Mouse (Mus musculus): ENCODE results near the gene Gdf10. TPM values are rescaled to one million over a fixed set of nuclear protein-coding genes. Genes with fewer than 3 reads are reported as not detected.
A peak's percentile ranks its signal among the peaks of the same experiment; 100 is the strongest.

Gdf10 gene
- total RNA-seq, 2 experiments from 2014 or later = 4.1 to 5.0 TPM

DNA sequence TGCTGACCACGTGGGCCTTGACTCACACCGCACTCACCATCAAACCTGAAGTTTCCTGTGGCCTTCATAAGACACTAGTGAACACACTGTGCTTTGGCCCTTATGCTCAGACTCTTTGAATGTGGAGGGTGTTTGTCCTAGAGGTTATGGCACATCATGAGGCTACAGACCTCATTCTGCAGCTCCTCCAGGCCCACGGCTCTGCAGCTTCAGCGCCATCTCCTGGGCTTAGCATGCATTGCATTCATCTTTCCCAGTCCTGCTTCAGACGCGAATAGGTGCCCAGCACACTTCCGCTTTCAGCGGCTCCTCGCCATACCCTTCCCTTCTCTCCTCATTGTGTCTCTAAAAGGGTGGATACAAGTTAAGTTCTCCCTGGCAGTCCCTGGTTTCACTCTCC lies 15.7 kb downstream of the Gdf10 start:
- peak; percentile 76 for DNase-seq

DNA sequence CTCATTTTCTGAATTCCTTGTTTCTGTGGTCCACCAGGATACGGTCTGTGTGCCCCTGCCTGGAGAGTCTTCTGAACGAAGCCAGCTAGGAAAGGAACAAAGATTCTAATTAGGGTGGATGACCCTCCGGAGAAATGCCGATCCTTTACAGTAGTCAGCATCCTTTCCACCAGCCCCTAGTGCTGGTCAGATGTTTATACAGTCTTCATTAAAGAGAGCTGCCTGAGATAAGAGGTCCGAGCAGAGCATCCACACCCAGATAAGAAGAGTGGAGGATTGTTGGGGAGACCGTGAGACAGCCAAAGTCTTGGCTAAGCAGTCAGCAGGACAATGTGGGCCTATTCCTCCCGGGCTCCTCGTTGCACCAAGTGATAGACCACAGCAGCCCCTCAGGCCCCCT lies 17.4 kb downstream of the Gdf10 start, which contains the start of gene Gdf2:
Gdf2 (plus strand) TSS at position 301 of the 400 bp plus-strand sequence.
- no peak for DNase-seq

DNA sequence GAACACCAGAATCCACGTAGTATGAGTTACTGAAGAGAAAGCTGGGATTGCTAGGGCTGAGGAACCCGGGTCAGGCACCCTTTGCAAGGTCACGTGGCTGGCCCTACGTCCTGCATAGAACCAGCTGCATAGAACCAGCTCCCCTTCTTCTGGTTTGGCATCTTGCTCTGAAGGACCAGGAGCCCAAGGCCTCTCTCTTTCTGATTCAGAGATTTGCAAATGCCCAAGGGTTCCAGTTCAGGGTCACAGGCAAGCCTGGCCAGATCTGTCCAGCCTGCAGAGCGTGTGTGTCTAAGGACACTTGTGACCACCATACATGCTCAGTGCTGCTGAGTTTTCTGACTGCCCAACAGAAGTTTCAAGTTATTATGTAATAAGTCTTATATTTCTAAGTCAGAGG lies 18.8 kb downstream of the Gdf10 start:
- DNase-seq = no peak

DNA sequence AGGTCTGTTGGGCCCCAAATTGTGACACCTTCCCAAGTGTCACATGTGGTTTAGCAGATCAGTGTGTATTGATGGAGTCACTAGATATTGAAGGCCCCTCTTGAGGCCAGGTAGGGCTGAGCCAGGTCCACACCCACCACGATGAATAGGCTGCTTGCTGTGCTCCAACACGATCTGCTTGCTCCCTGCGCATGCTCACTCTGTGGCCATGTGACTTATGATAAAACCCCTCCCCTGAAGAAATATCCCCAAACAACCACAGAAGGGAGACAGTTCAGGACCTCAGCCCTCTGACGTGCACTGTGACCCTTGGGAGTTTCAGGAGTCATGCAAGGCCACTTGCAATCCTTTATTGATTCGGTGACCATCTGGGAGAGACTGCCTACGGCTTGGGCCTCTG lies 22.7 kb downstream of the Gdf10 start:
- DNase-seq = no peak

DNA sequence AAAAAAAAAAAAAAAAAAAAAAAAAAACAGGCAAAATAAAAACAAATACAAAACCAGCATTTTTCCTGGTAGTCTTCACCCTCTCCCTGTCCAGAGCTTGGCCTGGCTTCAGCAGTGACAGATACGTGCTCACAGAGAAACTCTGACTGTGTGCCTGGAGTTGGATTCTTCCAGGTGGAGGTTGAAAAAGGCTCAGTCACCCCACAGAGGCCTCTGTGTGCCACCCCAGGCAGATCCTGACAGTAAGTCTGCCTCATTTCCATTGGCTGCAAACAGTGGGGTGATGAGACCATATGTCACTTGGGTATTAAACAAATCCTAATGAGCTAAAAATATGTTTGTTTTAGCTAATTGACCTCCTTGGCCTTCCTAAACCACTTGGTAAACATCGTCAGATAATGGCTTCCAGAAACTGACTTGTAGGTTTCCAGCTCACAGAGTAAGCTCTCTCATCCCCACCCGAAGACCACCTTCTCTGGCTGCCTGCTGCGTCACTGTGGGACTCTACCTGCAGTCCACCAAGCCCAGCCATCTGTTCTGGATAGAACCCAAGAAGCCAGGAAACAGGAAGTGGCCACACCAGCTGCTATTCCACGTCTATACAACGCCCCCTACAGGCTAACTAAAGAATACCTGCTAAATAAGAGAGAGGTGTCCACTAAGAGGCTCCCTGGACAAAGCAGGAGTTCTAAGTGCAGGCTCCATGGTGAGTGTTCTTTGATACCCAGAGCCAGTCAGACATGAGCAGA lies 29.0 kb downstream of the Gdf10 start:
- no peak for DNase-seq

DNA sequence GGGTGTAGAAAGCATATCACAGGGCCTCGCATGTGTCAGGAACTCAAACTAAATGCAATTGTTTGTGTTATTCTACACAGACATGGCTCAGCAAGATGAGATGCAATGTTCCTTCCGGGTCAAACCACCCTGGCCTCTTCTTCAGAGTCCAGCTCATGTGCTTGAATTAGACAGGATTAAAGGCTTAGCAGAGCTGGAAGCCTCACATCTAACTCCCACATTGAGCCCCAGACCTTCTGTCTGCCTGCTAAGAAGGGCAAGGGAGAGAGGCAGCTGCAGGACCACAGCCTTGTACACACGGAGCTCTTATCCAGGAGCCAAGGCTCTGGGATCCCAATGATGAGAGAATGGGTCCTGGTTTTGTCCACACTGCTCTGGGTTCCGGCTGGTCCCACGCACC lies 30.4 kb downstream of the Gdf10 start, which contains the start of gene Rbp3:
Rbp3 (plus strand) TSS at position 243 of the 400 bp plus-strand sequence.
- DNase-seq = no peak

DNA sequence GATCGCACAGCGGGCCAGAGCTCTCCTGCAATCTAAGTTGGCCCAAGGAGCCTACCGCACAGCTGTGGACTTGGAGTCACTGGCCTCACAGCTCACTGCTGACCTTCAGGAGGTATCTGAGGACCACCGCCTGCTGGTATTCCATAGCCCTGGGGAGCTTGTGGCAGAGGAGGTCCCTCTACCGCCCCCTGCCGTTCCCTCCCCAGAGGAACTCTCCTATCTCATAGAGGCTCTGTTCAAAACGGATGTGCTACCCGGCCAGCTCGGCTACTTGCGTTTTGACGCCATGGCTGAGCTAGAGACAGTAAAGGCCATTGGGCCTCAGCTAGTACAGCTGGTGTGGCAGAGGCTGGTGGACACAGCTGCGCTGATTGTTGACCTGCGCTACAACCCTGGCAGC lies 32.7 kb downstream of the Gdf10 start:
- no peak for DNase-seq

DNA sequence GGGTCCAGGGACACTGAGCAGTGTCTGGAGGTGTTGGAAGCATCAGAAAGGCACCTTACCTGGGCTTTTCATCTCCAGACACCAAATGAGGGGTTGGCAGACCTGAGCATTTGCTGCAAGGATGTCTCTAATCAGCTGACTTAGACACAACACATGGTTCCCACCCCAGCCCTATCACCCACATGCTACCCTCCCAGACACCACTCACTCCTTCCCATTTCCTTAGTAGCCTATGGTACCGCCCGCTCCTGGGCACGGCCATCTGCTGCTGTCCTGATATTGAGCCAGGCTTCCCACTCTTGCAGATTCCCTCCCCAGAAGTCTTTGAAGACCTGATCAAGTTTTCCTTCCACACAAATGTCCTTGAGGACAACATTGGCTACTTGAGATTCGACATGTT lies 34.8 kb downstream of the Gdf10 start:
- no peak for DNase-seq

DNA sequence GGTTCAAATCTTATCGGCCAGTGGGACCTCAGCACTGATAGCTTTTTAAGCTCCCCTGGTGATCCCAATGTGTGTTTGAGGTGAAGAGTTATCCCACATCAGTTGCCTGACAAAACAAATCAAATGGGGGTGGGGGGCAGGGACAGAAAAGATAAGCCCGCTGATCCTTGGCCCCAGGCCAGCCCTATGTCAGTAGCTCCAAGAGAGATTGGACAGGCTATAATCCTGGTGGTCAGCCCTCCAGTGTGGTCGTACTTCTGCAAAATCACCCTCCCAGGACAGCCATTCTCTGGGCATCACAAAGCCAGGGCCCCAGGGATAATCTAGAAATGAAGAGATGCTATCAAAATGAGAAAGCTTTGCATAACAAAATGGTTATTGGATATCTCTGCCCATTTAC lies 35.5 kb downstream of the Gdf10 start:
- DNase-seq = no peak

DNA sequence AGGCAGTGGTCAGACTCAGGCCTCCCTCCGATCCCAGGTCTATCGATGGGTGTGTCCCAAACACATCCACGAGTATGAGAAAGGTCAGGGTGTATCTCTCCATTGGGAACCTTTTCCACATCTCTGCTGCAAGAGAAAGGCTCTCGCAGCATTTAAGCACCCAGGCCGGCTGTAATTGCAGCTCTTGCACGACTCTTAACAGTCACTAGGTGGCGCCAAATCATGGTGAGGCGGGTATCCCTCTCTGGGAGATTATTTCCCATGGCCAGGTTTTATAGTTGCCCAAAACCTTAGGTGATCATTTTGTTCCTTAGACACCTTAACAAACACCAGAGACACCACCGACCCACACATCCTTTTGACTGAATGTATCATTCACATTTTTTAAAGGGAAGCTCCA lies 36.0 kb downstream of the Gdf10 start:
- peak; percentile 36 for DNase-seq

DNA sequence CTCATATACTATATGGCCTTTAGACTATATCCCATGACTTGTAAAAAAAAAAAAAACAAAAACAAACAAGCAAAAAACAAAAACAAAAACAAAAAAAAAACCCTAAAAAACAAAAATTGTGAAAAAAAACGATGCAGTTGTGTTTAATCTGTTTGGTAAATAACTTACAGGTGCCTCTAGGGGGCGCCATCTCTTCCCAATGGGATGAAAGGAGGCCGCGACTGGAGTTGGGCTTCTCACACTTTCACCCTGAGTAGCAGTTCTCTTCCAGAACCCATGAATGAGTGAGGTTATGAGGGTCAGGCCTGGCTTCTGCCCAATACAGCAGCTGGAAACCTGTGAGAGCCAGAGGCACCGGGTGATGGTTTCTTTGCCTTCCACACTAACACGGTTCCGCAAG lies 42.3 kb downstream of the Gdf10 start:
- DNase-seq = no peak

DNA sequence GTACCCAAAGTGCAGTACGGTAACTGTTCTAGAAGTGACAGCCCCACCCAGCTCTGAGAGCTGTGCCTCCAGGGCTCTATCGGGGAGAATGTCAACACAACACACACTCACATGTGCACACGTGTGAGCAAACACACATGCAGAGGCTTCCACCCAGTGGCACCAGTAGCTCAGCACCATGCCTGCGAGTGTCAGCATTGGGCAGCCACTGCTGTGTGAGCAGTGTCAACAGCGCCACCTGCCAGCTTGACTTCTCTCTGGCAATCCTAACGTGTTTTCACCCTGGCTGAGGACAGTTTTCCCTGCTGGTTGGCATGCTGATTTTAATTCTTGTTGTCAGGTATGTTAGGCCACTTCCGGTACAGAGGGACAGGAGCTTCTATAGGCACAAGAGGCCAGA lies 49.3 kb downstream of the Gdf10 start:
- no peak for DNase-seq

DNA sequence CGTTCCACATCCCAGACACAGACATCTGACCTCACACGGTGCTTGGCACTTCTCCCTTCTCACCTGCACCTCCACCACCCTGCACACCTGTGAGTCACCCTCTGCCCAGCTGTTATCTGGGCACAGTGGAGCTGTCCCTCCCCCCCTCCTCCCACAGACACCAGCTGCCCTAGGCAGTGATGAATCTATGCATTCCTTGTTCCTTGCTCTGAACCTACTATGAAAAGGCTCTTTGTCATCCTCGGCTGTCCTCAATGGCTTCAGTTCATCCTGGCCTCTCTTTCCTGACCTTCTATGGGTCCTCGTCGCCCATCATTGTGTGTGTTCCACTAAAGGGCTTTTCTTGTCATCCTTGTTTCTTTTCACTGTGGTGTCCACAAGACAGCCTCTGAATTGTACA lies 51.4 kb downstream of the Gdf10 start:
- no peak for DNase-seq

DNA sequence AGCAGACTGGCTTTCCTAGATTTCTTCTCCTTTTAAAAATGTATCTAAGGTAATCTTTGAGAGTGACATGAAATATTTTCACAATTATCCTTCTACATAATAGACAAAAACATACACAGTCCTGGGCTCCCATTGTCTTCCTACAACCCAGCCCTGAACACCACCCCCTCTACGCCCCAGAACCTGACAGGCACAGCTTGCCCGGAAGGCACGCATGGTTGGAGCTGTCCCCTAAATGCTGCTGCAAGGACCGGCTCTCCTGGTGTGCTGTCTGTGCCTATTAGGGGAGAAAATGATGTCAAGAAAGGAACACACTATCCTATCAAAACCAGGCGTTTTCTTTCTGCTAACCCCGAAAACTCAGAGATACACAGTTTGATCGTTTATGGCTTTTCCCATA lies 54.4 kb downstream of the Gdf10 start:
- no peak for DNase-seq

DNA sequence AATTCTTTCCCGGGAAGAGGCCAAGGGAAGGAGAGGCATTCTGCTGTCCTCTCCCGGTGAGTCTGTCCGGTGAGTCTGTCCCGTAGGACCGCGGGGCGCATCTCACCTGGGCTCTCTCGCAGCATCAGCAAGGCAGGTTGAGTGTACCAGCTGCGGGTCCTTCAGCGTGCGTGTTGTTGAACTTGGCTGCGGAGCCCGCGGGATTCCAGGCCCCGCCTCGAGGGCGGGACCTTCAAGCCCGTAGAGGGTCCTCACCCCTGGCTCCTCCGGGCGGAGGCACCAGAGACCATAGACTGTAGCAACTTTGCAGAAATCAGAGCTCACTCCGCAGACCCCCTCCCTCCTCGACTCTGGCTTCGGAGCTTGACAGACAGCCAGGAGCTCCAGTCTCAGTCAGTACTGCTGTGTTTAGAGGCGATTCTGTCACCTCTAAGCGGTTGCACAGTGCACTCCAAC lies 55.2 kb downstream of the Gdf10 start, which contains the start of gene Zfp488:
Zfp488 (minus strand) TSS at position 161 of the 456 bp plus-strand sequence.
- no peak for DNase-seq

Other genes with a start within 250 kb of the Gdf10 start
- not detected for gene Gdf2, start 17.5 kb downstream of the Gdf10 start, total RNA-seq (2021)
- gene Rbp3, start 30.4 kb downstream of the Gdf10 start, total RNA-seq (2021) = not detected
- under 1 TPM in 1 of 2 experiments, not detected in 1; 0.09 TPM for gene Zfp488, start 55.2 kb downstream of the Gdf10 start, total RNA-seq (2021)
- not detected for gene Gm30083, start 91.6 kb downstream of the Gdf10 start, total RNA-seq (2021)
- not detected for gene Gm5460, start 93.2 kb downstream of the Gdf10 start, total RNA-seq (2021)
- gene Antxrl, start 129.1 kb downstream of the Gdf10 start, total RNA-seq (2021) = not detected
- 1 to 10 TPM in 1 of 2 experiments, under 1 TPM in 1; 0.28 to 1.3 TPM for gene Anxa8, start 162.4 kb downstream of the Gdf10 start, total RNA-seq (2021)
- gene A630023A22Rik, start 179.2 kb downstream of the Gdf10 start, total RNA-seq (2021) = not detected
- gene Npy4r, start 228.9 kb downstream of the Gdf10 start, total RNA-seq (2021) = under 1 TPM; 0.16 TPM

Data from gastrocnemius, postnatal 10 days (tissue).